Mouse (Mus musculus) cerebellum, adult 11-12 months (tissue): ENCODE data around the gene Chsy1.

Experiments used
- DNase-seq: peaks from one replicate; pipeline ENCODE4 v3.0.0; 2022

Chsy1 gene

GRCm38 (mm10) chr7:66142514-66142913 lies 33.2 kb downstream of the Chsy1 start:
- no peak for DNase-seq

GRCm38 (mm10) chr7:66144543-66144942 lies 35.2 kb downstream of the Chsy1 start:
- no peak for DNase-seq

- DNase-seq: no peak
These were observed 37.8 kb downstream of the Chsy1 start for GRCm38 (mm10) chr7:66147156-66147555.

GRCm38 (mm10) chr7:66147816-66148215 lies 38.5 kb downstream of the Chsy1 start:
- DNase-seq: no peak

- DNase-seq: no peak
These were observed 40.2 kb downstream of the Chsy1 start for GRCm38 (mm10) chr7:66149506-66149905.

GRCm38 (mm10) chr7:66150411-66150810 lies 41.1 kb downstream of the Chsy1 start:
- DNase-seq: peak; percentile 22

GRCm38 (mm10) chr7:66157413-66157812 lies 48.1 kb downstream of the Chsy1 start:
- DNase-seq: no peak

- no peak for DNase-seq
These were observed 48.6 kb downstream of the Chsy1 start for GRCm38 (mm10) chr7:66157861-66158415.

GRCm38 (mm10) chr7:66158616-66159129 lies 49.4 kb downstream of the Chsy1 start:
- DNase-seq: no peak

GRCm38 (mm10) chr7:66159961-66160360 lies 50.6 kb downstream of the Chsy1 start:
- no peak for DNase-seq

- no peak for DNase-seq
These were observed 52.5 kb downstream of the Chsy1 start for GRCm38 (mm10) chr7:66161836-66162235.

- no peak for DNase-seq
These were observed 53.2 kb downstream of the Chsy1 start for GRCm38 (mm10) chr7:66162489-66162888.

- DNase-seq: no peak
These were observed 53.7 kb downstream of the Chsy1 start for GRCm38 (mm10) chr7:66162981-66163380.

- no peak for DNase-seq
These were observed 55.2 kb downstream of the Chsy1 start for GRCm38 (mm10) chr7:66164427-66165031.

- no peak for DNase-seq
These were observed 55.9 kb downstream of the Chsy1 start for GRCm38 (mm10) chr7:66165036-66165798.

GRCm38 (mm10) chr7:66168877-66169276 lies 59.6 kb downstream of the Chsy1 start:
- DNase-seq: no peak

- no peak for DNase-seq
These were observed 60.2 kb downstream of the Chsy1 start for GRCm38 (mm10) chr7:66169476-66169875.

- DNase-seq: no peak
These were observed 61.6 kb downstream of the Chsy1 start for GRCm38 (mm10) chr7:66170802-66171505.

GRCm38 (mm10) chr7:66175738-66176137 lies 66.4 kb downstream of the Chsy1 start:
- DNase-seq: no peak

- no peak for DNase-seq
These were observed 66.9 kb downstream of the Chsy1 start for GRCm38 (mm10) chr7:66176256-66176655.

- DNase-seq: no peak
These were observed 67.6 kb downstream of the Chsy1 start for GRCm38 (mm10) chr7:66176929-66177328.

- no peak for DNase-seq
These were observed 68.8 kb downstream of the Chsy1 start for GRCm38 (mm10) chr7:66178101-66178500.

GRCm38 (mm10) chr7:66179120-66179581 lies 69.8 kb downstream of the Chsy1 start:
- no peak for DNase-seq
